Mouse (Mus musculus) ES-E14 (cell line): ENCODE results near the gene Ereg. TPM values are rescaled to one million over a fixed set of nuclear protein-coding genes. Genes with fewer than 3 reads are reported as not detected.
A peak's percentile ranks its signal among the peaks of the same experiment; 100 is the strongest.

ENCODE experiments used
- DNase-seq: peaks from one replicate; pipeline ENCODE4 v3.0.0-alpha.2; 2013; ENCODE audit warnings: low read depth, low spot score
- H3K27ac ChIP-seq: 2 replicates; pipeline ENCODE4 v1.5.1; 2012; ENCODE audit warnings: low read depth, mild to moderate bottlenecking, low read length, moderate library complexity, mixed read lengths; ENCODE audit not compliant: poor library complexity, insufficient read depth, severe bottlenecking
- H3K36me3 ChIP-seq: 2 replicates; pipeline ENCODE4 v1.6.1; 2012; ENCODE audit warnings: mild to moderate bottlenecking, low read length, moderate library complexity, mixed read lengths; ENCODE audit not compliant: control insufficient read depth, poor library complexity, insufficient read depth, severe bottlenecking
- H3K4me1 ChIP-seq, 2 experiments: fragments of 150-350 bp in 1 of 2; sonication (generic) in 1 of 2; 2 replicates each; pipeline ENCODE4 v1.6.1; 2012; ENCODE audit warnings: low read length in 2 of 2, mild to moderate bottlenecking in 1 of 2, mixed read lengths in 1 of 2; ENCODE audit not compliant: control insufficient read depth in 2 of 2, insufficient read depth in 2 of 2, poor library complexity in 1 of 2
- H3K4me3 ChIP-seq, 2 experiments: fragments of 150-350 bp in 1 of 2; sonication (generic) in 1 of 2; 2 replicates each; pipeline ENCODE4 v1.5.1; 2012; ENCODE audit warnings: low read length in 2 of 2, low read depth in 1 of 2, mild to moderate bottlenecking in 1 of 2, mixed read lengths in 1 of 2; ENCODE audit not compliant: insufficient read depth in 1 of 2, poor library complexity in 1 of 2, severe bottlenecking in 1 of 2
- H3K9ac ChIP-seq: 2 replicates; pipeline ENCODE4 v1.6.1; 2012; ENCODE audit warnings: low read depth, mild to moderate bottlenecking, low read length, mixed read lengths; ENCODE audit not compliant: poor library complexity, insufficient read depth, severe bottlenecking
- H3K9me3 ChIP-seq: fragments of 150-350 bp; sonication (generic); 2 replicates; pipeline ENCODE4 v1.6.1; 2012; ENCODE audit warnings: low read depth, mild to moderate bottlenecking, low read length; ENCODE audit not compliant: control insufficient read depth, insufficient read depth
- CHD2 ChIP-seq: IDR thresholded peaks from 2 replicates; pipeline ENCODE4 v1.6.1; 2014; ENCODE audit warnings: mild to moderate bottlenecking, low read depth, low read length, inconsistent platforms
- HCFC1 ChIP-seq: IDR thresholded peaks from 2 replicates; pipeline ENCODE4 v1.6.1; 2012; ENCODE audit warnings: low read length, inconsistent platforms, borderline replicate concordance; ENCODE audit not compliant: insufficient read depth
- MAFK ChIP-seq: IDR thresholded peaks from 2 replicates; pipeline ENCODE4 v1.6.1; 2014; ENCODE audit warnings: mild to moderate bottlenecking, low read depth, low read length, inconsistent platforms; ENCODE audit not compliant: insufficient read depth
- ZC3H11A ChIP-seq: IDR thresholded peaks from 2 replicates; pipeline ENCODE4 v1.6.1; 2012; ENCODE audit warnings: low read depth, mild to moderate bottlenecking, inconsistent platforms, low read length, borderline replicate concordance
- ZNF384 ChIP-seq: IDR thresholded peaks from 2 replicates; pipeline ENCODE4 v1.6.1; 2012; ENCODE audit warnings: low read depth, low read length, inconsistent platforms
- in situ Hi-C, 2 experiments: fragments of 600-800 bp; cut with MboI; formaldehyde crosslinking; loops; one replicate each; pipeline ENCODE4 v1.15.1; 2025; ENCODE audit warnings: low sequenced_read_pairs in 2 of 2, inconsistent platforms in 1 of 2; ENCODE audit not compliant: unreplicated experiment in 2 of 2
- total RNA-seq: library from RNA; depleted of rRNA; stranded (reverse); fragments of 300-350 nt; gene quantifications from 2 replicates; pipeline ENCODE4 v1.2.3, GENCODE M21; 2012

Ereg gene
- total RNA-seq, 1 experiment, result 0.13 TPM

- no peaks in the 10 kb centered on the region for H3K36me3 ChIP-seq
- DNase-seq, result no peak
- no peak overlapping the region for H3K27ac ChIP-seq
- no peak overlapping the region for H3K9ac ChIP-seq
- H3K9me3 ChIP-seq, result no peaks in the 10 kb centered on the region
- no peak overlapping the region for H3K4me3 ChIP-seq
- in situ Hi-C loops, result no loop called here
- TF ChIP-seq MAFK (no peak), ZC3H11A (no peak), CHD2 (no peak), ZNF384 (no peak), HCFC1 (no peak)
- no peaks in the 10 kb centered on the region for H3K4me1 ChIP-seq
Observed at GRCm38 (mm10) chr5:91048397-91048796, 26.0 kb upstream of the Ereg start.

- no peak for DNase-seq
- H3K4me1 ChIP-seq, result no peaks in the 10 kb centered on the region
- in situ Hi-C loops, result no loop called here
- TF ChIP-seq MAFK, result no peak
- no peak for TF ChIP-seq CHD2
- no peak for TF ChIP-seq ZC3H11A
- no peak for TF ChIP-seq ZNF384
- TF ChIP-seq HCFC1, result no peak
- no peak overlapping the region for H3K9ac ChIP-seq
- no peaks in the 10 kb centered on the region for H3K9me3 ChIP-seq
- no peaks in the 10 kb centered on the region for H3K36me3 ChIP-seq
- no peak overlapping the region for H3K27ac ChIP-seq
- H3K4me3 ChIP-seq, result no peak overlapping the region
Observed at GRCm38 (mm10) chr5:91072340-91072739, 2.1 kb upstream of the Ereg start.

GRCm38 (mm10) chr5:91073626-91074025 is 796 bp upstream of the Ereg start:
- Histone ChIP-seq H3K9me3 (no peaks in the 10 kb centered on the region), H3K27ac (no peak overlapping the region), H3K4me1 (no peaks in the 10 kb centered on the region), H3K36me3 (no peaks in the 10 kb centered on the region), H3K4me3 (no peak overlapping the region), H3K9ac (no peak overlapping the region)
- DNase-seq, result no peak
- TF ChIP-seq ZC3H11A (no peak), HCFC1 (no peak), ZNF384 (no peak), MAFK (no peak), CHD2 (no peak)
- in situ Hi-C loops, result no loop called here

GRCm38 (mm10) chr5:91074026-91074425 is 396 bp upstream of the Ereg start:
- peak overlapping the region in 1 of 2 experiments; percentile 21; a peak in 1 of 4 replicates for H3K4me3 ChIP-seq
- no peaks in the 10 kb centered on the region for H3K4me1 ChIP-seq
- in situ Hi-C loops, result no loop called here
- DNase-seq, result no peak
- H3K27ac ChIP-seq, result no peak overlapping the region
- no peak for TF ChIP-seq MAFK
- TF ChIP-seq HCFC1, result no peak
- no peak for TF ChIP-seq ZC3H11A
- TF ChIP-seq ZNF384, result no peak
- no peak for TF ChIP-seq CHD2
- no peaks in the 10 kb centered on the region for H3K9me3 ChIP-seq
- H3K9ac ChIP-seq, result no peak overlapping the region
- H3K36me3 ChIP-seq, result no peaks in the 10 kb centered on the region

- H3K27ac ChIP-seq, result no peak overlapping the region
- no peak overlapping the region; a peak in 2 of 4 replicates for H3K4me3 ChIP-seq
- no peak overlapping the region for H3K9ac ChIP-seq
- TF ChIP-seq CHD2, result no peak
- no peak for DNase-seq
- H3K36me3 ChIP-seq, result no peaks in the 10 kb centered on the region
- H3K9me3 ChIP-seq, result no peaks in the 10 kb centered on the region
- no peaks in the 10 kb centered on the region for H3K4me1 ChIP-seq
- in situ Hi-C loops, result no loop called here
Observed at GRCm38 (mm10) chr5:91075021-91075420, 599 bp downstream of the Ereg start.
